Mouse (Mus musculus) neural tube, embryonic 15.5 days (tissue): ENCODE measurements around the gene Zbtb38. TPM values are rescaled to one million over a fixed set of nuclear protein-coding genes. Genes with fewer than 3 reads are reported as not detected.
A peak's percentile ranks its signal among the peaks of the same experiment; 100 is the strongest.

Experiments
- ATAC-seq: fragments of 200-750 bp; cut with Nextera tagmentation; 2 replicates; pipeline ENCODE4 v1.8.0; 2017; ENCODE audit warnings: mild to moderate bottlenecking, moderate TSS enrichment, moderate library complexity; ENCODE audit not compliant: low FRiP score
- H3K27ac ChIP-seq: fragments of 300-500 bp; sonication (generic); replicated peaks from 2 replicates; pipeline ENCODE4 v1.5.1; 2015; ENCODE audit warnings: mild to moderate bottlenecking, inconsistent platforms
- H3K27me3 ChIP-seq: fragments of 300-500 bp; sonication (generic); replicated peaks from 2 replicates; pipeline ENCODE4 v1.6.1; 2015; ENCODE audit warnings: inconsistent platforms
- H3K36me3 ChIP-seq: fragments of 300-500 bp; sonication (generic); 2 replicates; pipeline ENCODE4 v1.6.1; 2015; ENCODE audit warnings: inconsistent platforms
- H3K4me1 ChIP-seq: fragments of 300-500 bp; sonication (generic); 2 replicates; pipeline ENCODE4 v1.6.1; 2015; ENCODE audit warnings: inconsistent platforms
- H3K4me2 ChIP-seq: fragments of 300-500 bp; sonication (generic); 2 replicates; pipeline ENCODE4 v1.6.1; 2015; ENCODE audit warnings: inconsistent platforms, mild to moderate bottlenecking, moderate library complexity
- H3K4me3 ChIP-seq: fragments of 300-500 bp; sonication (generic); replicated peaks from 2 replicates; pipeline ENCODE4 v1.5.1; 2015; ENCODE audit warnings: mild to moderate bottlenecking, inconsistent platforms
- H3K9ac ChIP-seq: fragments of 300-500 bp; sonication (generic); replicated peaks from 2 replicates; pipeline ENCODE4 v1.6.1; 2015; ENCODE audit warnings: mild to moderate bottlenecking, inconsistent platforms
- H3K9me3 ChIP-seq: fragments of 300-500 bp; sonication (generic); replicated peaks from 2 replicates; pipeline ENCODE4 v1.6.1; 2016; ENCODE audit warnings: inconsistent platforms
- WGBS: fragments of 180-500 bp; shearing (Covaris S2); methylation state at CpG from one replicate; pipeline ENCODE4 v1.1.7; 2015; ENCODE audit warnings: mixed read lengths; 5-methylcytosine and 5-hydroxymethylcytosine counted together
- polyA plus RNA-seq: library from polyadenylated mRNA; unstranded; fragments of >200 nt; fragmentation: Nextera tagmentation; extraction: Ambion mirVana; gene quantifications from 2 replicates; pipeline ENCODE4 v1.2.1, GENCODE M21; 2015

Zbtb38 gene
- polyA plus RNA-seq, 1 experiment from 2014 or later: 52.3 TPM

GRCm38 (mm10) chr9:96783667-96784066 lies 31.0 kb upstream of the Zbtb38 start:
- 93% methylated on average over 9 of the region's 9 CpGs for WGBS
- no peak for ATAC-seq

GRCm38 (mm10) chr9:96783258-96783657 lies 30.6 kb upstream of the Zbtb38 start:
- ATAC-seq: no peak
- 77% methylated on average over 5 of the region's 5 CpGs for WGBS

More at GRCm38 (mm10) chr9:96783667-96784066, 31.0 kb upstream of the Zbtb38 start:
- Histone ChIP-seq H3K27me3 (no peaks in the 10 kb centered on the region), H3K4me2 (no peak overlapping the region), H3K9me3 (no peaks in the 10 kb centered on the region), H3K4me1 (no peaks in the 10 kb centered on the region), H3K4me3 (no peak overlapping the region), H3K9ac (no peak overlapping the region), H3K36me3 (no peaks in the 10 kb centered on the region), H3K27ac (no peak overlapping the region)

DNA sequence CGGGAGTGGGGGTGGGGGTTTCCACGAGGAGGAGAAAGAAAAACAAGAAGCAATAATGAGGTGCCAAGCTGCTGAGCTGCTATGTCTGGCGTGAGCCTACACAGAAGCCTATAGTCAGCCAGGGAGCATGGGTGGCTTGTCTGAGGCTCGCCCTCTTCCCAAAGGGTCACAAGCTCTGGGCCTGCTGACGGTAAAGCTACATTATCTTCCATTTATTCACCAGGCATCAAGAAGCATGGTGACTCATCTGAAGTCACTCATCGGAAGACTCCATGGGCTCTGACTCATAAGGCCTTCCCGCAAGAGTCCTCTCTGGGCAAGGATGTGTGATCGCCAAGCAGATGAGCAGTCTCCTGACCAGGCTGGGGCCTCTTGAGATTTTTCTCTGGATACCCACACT lies 29.4 kb upstream of the Zbtb38 start:
- Histone ChIP-seq H3K4me3 (no peak overlapping the region), H3K9ac (no peak overlapping the region), H3K9me3 (no peaks in the 10 kb centered on the region), H3K27ac (no peak overlapping the region), H3K27me3 (no peaks in the 10 kb centered on the region), H3K36me3 (no peaks in the 10 kb centered on the region), H3K4me1 (no peaks in the 10 kb centered on the region), H3K4me2 (no peak overlapping the region)
- no peak for ATAC-seq
- WGBS: 90% methylated on average over 8 of the region's 8 CpGs

More at GRCm38 (mm10) chr9:96783258-96783657, 30.6 kb upstream of the Zbtb38 start:
- Histone ChIP-seq H3K4me1 (no peaks in the 10 kb centered on the region), H3K4me3 (no peak overlapping the region), H3K27ac (no peak overlapping the region), H3K9me3 (no peaks in the 10 kb centered on the region), H3K4me2 (no peak overlapping the region), H3K27me3 (no peaks in the 10 kb centered on the region), H3K36me3 (no peaks in the 10 kb centered on the region), H3K9ac (no peak overlapping the region)

DNA sequence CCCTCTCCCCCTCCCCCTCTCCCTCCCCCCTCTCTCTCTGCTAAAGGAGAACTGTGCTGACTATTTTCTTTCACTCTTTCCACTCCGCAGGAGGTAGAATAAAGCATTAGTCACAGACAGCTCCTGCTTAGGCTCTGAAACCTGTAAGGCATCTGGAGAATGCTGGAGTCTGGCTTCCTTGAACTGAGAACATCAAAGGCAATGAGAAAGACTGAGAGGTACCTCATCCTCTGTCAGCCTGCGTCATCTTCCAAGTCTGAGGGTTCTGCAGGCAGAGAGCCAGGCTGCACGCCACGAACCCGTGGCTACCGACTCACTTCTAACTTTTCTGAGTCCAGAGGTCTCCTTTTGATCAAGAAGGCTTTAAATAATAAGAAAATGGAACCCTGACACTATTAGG lies 20.5 kb upstream of the Zbtb38 start:
- Histone ChIP-seq H3K4me2 (no peak overlapping the region), H3K36me3 (no peaks in the 10 kb centered on the region), H3K27me3 (no peaks in the 10 kb centered on the region), H3K4me3 (no peak overlapping the region), H3K4me1 (peaks cover 10% of the 10 kb centered on the region), H3K9ac (no peak overlapping the region), H3K9me3 (no peaks in the 10 kb centered on the region), H3K27ac (no peak overlapping the region)
- ATAC-seq: no peak
- WGBS: 4% methylated on average over 6 of the region's 6 CpGs

DNA sequence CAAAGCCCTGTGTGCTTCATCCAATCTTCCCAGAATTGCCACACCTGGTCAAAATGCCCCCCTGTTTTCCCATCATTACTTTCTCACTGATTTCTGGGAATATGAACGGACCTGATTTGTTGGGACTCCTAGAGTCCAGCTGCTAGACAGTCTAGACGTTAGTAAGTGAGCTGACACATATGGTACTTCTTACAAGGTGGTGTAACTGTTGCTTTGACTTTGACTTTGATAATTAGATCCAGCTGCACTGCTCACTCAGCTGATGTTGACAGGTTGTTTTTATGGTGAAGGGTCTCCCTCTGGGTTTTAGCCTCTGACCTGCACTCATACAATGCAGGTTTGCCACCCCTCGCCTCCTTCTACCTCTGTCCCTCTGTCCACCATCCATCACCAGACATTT lies 17.8 kb upstream of the Zbtb38 start:
- no peak for ATAC-seq
- Histone ChIP-seq H3K27me3 (no peaks in the 10 kb centered on the region), H3K4me3 (no peak overlapping the region), H3K27ac (no peak overlapping the region), H3K36me3 (no peaks in the 10 kb centered on the region), H3K4me1 (peaks cover 10% of the 10 kb centered on the region), H3K9me3 (no peaks in the 10 kb centered on the region), H3K4me2 (no peak overlapping the region), H3K9ac (no peak overlapping the region)
- 83% methylated on average over 3 of the region's 3 CpGs for WGBS

GRCm38 (mm10) chr9:96769651-96770050 lies 17.0 kb upstream of the Zbtb38 start:
- Histone ChIP-seq H3K9me3 (no peaks in the 10 kb centered on the region), H3K36me3 (no peaks in the 10 kb centered on the region), H3K4me1 (peaks cover 10% of the 10 kb centered on the region), H3K27me3 (no peaks in the 10 kb centered on the region), H3K4me3 (no peak overlapping the region), H3K9ac (no peak overlapping the region), H3K4me2 (no peak overlapping the region), H3K27ac (no peak overlapping the region)
- 67% methylated on average over 9 of the region's 9 CpGs for WGBS
- ATAC-seq: no peak

GRCm38 (mm10) chr9:96767874-96768273 lies 15.2 kb upstream of the Zbtb38 start:
- Histone ChIP-seq H3K4me3 (no peak overlapping the region), H3K4me2 (no peak overlapping the region), H3K9me3 (no peaks in the 10 kb centered on the region), H3K27ac (no peak overlapping the region), H3K4me1 (peaks cover 6% of the 10 kb centered on the region; the same call in 1 of the 2 replicates), H3K36me3 (no peaks in the 10 kb centered on the region), H3K9ac (no peak overlapping the region), H3K27me3 (no peaks in the 10 kb centered on the region)
- no peak for ATAC-seq

- Histone ChIP-seq H3K9ac (no peak overlapping the region), H3K36me3 (no peaks in the 10 kb centered on the region), H3K9me3 (no peaks in the 10 kb centered on the region), H3K4me1 (no peaks in the 10 kb centered on the region), H3K4me2 (no peak overlapping the region), H3K4me3 (no peak overlapping the region), H3K27me3 (no peaks in the 10 kb centered on the region), H3K27ac (no peak overlapping the region)
- ATAC-seq: no peak
These were observed 13.4 kb upstream of the Zbtb38 start for GRCm38 (mm10) chr9:96766078-96766477.

GRCm38 (mm10) chr9:96765410-96765809 lies 12.8 kb upstream of the Zbtb38 start:
- Histone ChIP-seq H3K9me3 (no peaks in the 10 kb centered on the region), H3K4me3 (no peak overlapping the region), H3K27me3 (no peaks in the 10 kb centered on the region), H3K4me1 (no peaks in the 10 kb centered on the region), H3K27ac (no peak overlapping the region), H3K36me3 (no peaks in the 10 kb centered on the region), H3K9ac (no peak overlapping the region), H3K4me2 (no peak overlapping the region)
- 75% methylated on average over 5 of the region's 5 CpGs for WGBS
- ATAC-seq: no peak

DNA sequence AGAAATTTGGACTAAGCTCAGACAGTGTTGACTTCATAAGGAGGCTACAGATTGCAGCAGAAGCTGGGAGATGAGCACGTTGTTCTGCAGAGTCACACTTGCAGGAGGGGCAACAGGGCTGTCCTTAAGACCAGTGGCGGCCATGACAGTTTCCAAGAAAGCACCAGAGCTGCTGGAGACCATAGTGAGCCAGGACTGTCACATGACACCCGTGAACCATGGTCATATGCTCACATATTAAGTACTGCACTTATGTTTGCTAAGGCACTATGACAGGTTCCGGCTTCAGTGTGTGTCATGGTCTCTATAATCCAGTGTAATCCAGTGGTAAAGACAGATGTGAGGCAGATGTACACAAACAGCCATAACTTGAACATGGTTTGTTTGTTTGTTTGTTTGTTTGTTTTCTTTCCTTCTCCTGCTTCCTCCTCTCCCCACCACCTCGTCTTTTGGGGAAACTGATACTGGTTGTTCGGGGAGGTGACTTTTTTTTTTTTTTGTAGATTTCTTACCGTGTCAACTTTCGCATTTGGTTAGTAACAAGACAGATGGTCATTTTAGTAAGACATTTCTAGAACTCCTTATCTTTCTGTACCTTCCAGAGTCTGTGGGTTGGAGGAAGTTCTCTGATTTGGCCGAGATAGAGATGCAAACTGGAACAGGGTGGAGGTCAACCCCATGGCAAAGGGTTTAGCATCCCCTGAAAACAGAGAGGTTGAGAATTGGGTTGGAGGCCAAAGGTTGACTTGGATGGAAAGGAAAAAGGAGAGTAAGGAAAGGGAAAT lies 11.4 kb upstream of the Zbtb38 start:
- 89% methylated on average over 9 of the region's 9 CpGs for WGBS

DNA sequence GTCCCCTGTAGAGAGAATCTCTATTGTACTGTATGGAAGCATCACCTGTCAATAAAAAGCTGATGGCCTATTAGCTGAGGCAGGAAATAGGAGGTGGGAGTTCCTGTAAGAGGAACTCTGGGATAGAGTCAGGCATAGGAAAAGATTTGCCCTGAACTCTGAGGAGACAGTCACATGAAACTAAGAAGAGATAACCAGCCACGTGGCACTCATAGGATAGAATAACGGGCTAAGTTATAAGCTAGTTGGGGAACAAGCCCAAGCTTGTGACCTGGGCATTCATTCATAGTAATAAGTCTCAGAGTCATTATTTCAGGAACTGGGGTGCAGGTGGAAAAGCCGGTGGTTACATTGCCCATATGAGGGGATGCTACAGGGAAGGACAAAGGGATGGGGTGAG lies 10.4 kb upstream of the Zbtb38 start:
- Histone ChIP-seq H3K4me3 (no peak overlapping the region), H3K27me3 (no peaks in the 10 kb centered on the region), H3K9ac (no peak overlapping the region), H3K9me3 (no peaks in the 10 kb centered on the region), H3K27ac (no peak overlapping the region), H3K4me2 (no peak overlapping the region), H3K36me3 (no peaks in the 10 kb centered on the region), H3K4me1 (peaks cover 7% of the 10 kb centered on the region; the same call in 1 of the 2 replicates)
- 87% methylated on average over 3 of the region's 3 CpGs for WGBS
- no peak for ATAC-seq

More for the DNA sequence above, 11.4 kb upstream of the Zbtb38 start:
- H3K4me2 ChIP-seq: no peak overlapping the region
- H3K36me3 ChIP-seq: no peaks in the 10 kb centered on the region
- H3K4me1 ChIP-seq: peaks cover under 1% of the 10 kb centered on the region; the same call in 1 of the 2 replicates
- no peaks in the 10 kb centered on the region for H3K27me3 ChIP-seq
- no peak overlapping the region for H3K4me3 ChIP-seq
- no peak overlapping the region for H3K9ac ChIP-seq
- H3K9me3 ChIP-seq: no peaks in the 10 kb centered on the region
- ATAC-seq: no peak
- no peak overlapping the region for H3K27ac ChIP-seq

DNA sequence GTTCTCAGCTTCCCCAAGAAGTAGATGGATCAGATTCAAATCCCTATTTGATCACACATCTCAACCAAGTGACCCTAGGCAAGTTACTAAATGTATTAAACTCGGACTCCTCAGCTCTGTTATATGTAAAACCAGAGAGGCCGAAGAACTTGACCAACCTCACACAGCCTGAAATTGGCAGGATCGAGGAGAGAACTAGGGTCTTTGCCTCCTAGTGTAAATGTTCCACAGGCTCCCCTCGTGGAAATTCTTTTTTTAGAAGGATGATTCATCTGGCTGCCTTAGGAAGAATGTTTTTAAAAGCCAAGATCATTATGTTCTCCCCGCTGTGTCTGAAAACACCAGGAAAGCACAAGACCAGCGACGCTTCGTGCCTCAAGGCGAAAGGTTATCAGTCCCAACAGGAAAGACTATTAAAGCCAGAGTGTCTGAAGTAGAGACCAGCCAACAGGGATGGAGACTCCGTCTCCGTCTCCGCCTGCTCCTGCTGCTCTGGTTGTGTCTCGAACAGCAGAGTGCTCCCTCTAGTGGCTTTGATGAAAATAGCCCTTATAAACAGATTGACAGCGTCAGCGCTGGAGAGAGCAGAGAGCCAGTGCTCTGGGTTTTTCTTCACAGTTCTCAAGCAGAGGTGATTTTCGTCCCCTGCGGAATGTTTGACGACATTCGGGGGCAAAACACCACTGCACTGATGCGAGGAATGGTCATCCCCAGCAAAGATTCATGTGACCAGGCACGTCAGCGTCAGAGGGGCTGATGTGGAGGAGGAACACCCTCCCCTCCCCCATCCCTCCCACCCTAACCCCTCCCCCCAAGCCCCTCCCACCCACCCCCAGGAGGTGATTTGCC lies 6.3 kb upstream of the Zbtb38 start:
- peak; percentile 94 for ATAC-seq
- H3K4me2 ChIP-seq: peak overlapping the region; percentile 54
- 13% methylated on average over 22 of the region's 22 CpGs for WGBS

More for the DNA sequence above, 6.3 kb upstream of the Zbtb38 start:
- H3K36me3 ChIP-seq: no peaks in the 10 kb centered on the region
- H3K4me1 ChIP-seq: peaks cover 7% of the 10 kb centered on the region; the same call in 1 of the 2 replicates
- H3K27me3 ChIP-seq: no peaks in the 10 kb centered on the region
- H3K4me3 ChIP-seq: peak overlapping the region; percentile 38
- H3K27ac ChIP-seq: peak overlapping the region; percentile 68
- peak overlapping the region; percentile 26; the same call in 1 of the 2 replicates for H3K9ac ChIP-seq
- no peaks in the 10 kb centered on the region for H3K9me3 ChIP-seq
